27 mouse cellular contexts compared by ENCODE assay signal in the genomic region with DNA sequence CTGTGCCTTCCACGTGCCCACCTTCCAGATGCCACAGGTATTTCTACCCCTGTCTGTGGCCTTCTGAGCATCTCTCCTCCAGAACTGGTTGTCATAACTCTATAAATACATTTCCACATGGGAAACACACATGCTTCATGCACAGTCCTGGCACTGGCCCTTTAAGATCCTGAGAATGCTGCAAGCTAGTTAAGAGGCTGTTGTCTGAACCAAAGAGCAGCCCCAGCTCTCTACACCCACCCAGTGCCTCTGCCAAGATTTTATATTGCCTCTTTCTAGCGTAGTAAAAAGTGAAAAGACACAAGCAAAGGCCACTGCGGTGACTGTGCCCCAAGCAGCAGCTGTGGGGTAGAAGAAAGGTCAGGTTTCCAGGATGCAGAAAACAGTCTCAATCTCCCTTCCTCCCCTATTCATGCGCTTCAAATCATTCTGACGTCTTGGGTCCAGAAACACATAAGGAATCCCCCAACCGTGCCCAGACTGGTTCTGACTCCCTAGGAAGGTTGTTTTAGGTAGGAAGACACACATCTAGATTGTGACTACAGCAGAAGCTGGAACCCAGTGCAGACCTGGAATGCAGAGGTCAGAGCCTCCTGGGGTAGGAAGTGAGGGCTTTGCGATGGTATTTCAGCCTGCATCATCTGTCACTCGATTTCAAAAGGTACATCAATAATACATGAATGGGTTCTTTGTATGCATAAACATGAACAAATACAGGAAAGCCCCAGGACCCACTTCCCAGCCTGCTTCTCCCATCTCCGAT. TPM values are rescaled to one million over a fixed set of nuclear protein-coding genes. Genes with fewer than 3 reads are reported as not detected.
DNase-seq lines count a peak whose midpoint lies in the region; ATAC-seq and TF ChIP-seq lines count a peak whose summit lies in the region.
"Had no signal": no experiment of that assay in that cellular context is flagged by ENCODE, and none has a peak within 500 bp of the region (broad histone marks: within the 10 kb centered on the region; RNA-seq: fewer than 3 reads in every experiment).

No protein-coding gene starts in this region.

- no peaks in the 10 kb centered on the region for H3K27me3 ChIP-seq in forebrain, embryonic 16.5 days (replicated peaks; ENCODE audit: control insufficient read depth, insufficient read depth, low read length)
- H3K27me3 ChIP-seq in forebrain, embryonic 15.5 days: no peaks in the 10 kb centered on the region
- H3K27me3 ChIP-seq in kidney, postnatal 0 days (ENCODE audit: insufficient read depth, low read length): no peaks in the 10 kb centered on the region
- no peaks in the 10 kb centered on the region; the same call in 1 of the 2 replicates for H3K27me3 ChIP-seq in kidney, adult 2 months (replicated peaks; ENCODE audit: control insufficient read depth, insufficient read depth, low read length)
- no peaks in the 10 kb centered on the region for H3K27me3 ChIP-seq in neural tube, embryonic 11.5 days (ENCODE audit: control insufficient read depth, insufficient read depth, low read length)
- no peaks in the 10 kb centered on the region for H3K27me3 ChIP-seq in embryonic facial prominence, embryonic 10.5 days (replicated peaks; ENCODE audit: low read depth, poor library complexity, severe bottlenecking)
- H3K27me3 ChIP-seq: embryonic facial prominence, embryonic 12.5 days; heart, embryonic 15.5 days; limb, embryonic 15.5 days; liver, embryonic 15.5 days; midbrain, embryonic 15.5 days had no signal

- no peak overlapping the region for H3K4me3 ChIP-seq in forebrain, embryonic 16.5 days (replicated peaks; ENCODE audit: low read length)
- no peak overlapping the region for H3K4me3 ChIP-seq in forebrain, embryonic 15.5 days
- no peak overlapping the region for H3K4me3 ChIP-seq in kidney, postnatal 0 days (replicated peaks; ENCODE audit: low read depth, low read length)
- H3K4me3 ChIP-seq in kidney, adult 2 months (ENCODE audit: insufficient read depth, low read depth, low read length): no peak overlapping the region
- H3K4me3 ChIP-seq in neural tube, embryonic 11.5 days (ENCODE audit: low read depth, low read length): no peak overlapping the region
- H3K4me3 ChIP-seq in embryonic facial prominence, embryonic 10.5 days: no peak overlapping the region
- H3K4me3 ChIP-seq: embryonic facial prominence, embryonic 12.5 days; heart, adult 2 months; heart, embryonic 15.5 days; limb, embryonic 15.5 days; liver, embryonic 15.5 days; midbrain, embryonic 15.5 days had no signal

- H3K27ac ChIP-seq in forebrain, embryonic 16.5 days (ENCODE audit: low read length): no peak overlapping the region
- H3K27ac ChIP-seq in forebrain, embryonic 15.5 days (replicated peaks): no peak overlapping the region
- H3K27ac ChIP-seq in kidney, postnatal 0 days: no peak overlapping the region
- H3K27ac ChIP-seq in kidney, adult 2 months (ENCODE audit: insufficient read depth, low read depth, low read length): no peak overlapping the region
- H3K27ac ChIP-seq in neural tube, embryonic 11.5 days (ENCODE audit: low read depth, low read length): no peak overlapping the region
- no peak overlapping the region for H3K27ac ChIP-seq in embryonic facial prominence, embryonic 10.5 days (replicated peaks)
- H3K27ac ChIP-seq: embryonic facial prominence, embryonic 12.5 days; heart, adult 2 months; heart, embryonic 15.5 days; limb, embryonic 15.5 days; liver, embryonic 15.5 days; midbrain, embryonic 15.5 days had no signal

- no peak for TF ChIP-seq POLR2A in kidney, adult 2 months (IDR thresholded peaks at IDR 0.05; ENCODE audit: low read depth, low read length)
- TF ChIP-seq POLR2A in brain, embryonic 14.5 days (IDR thresholded peaks at IDR 0.05; ENCODE audit: borderline replicate concordance, extremely low read depth, insufficient read depth, insufficient read length, poor library complexity, severe bottlenecking): no peak

- no peak for ATAC-seq in forebrain, embryonic 16.5 days
- ATAC-seq in forebrain, embryonic 15.5 days (replicated peaks): no peak
- no peak for ATAC-seq in kidney, postnatal 0 days (replicated peaks; ENCODE audit: low FRiP score, low read depth)
- no peak; the same call in 1 of the 2 replicates for ATAC-seq in neural tube, embryonic 11.5 days (ENCODE audit: insufficient read depth, low FRiP score, low TSS enrichment)
- no peak for ATAC-seq in erythroblast, adult 5-6 weeks (replicated peaks; ENCODE audit: low FRiP score, poor library complexity, severe bottlenecking)
- ATAC-seq: midbrain, embryonic 15.5 days had no signal

- H3K4me1 ChIP-seq in forebrain, embryonic 16.5 days (replicated peaks; ENCODE audit: control insufficient read depth, insufficient read depth, low read length): peaks cover 7% of the 10 kb centered on the region
- H3K4me1 ChIP-seq in forebrain, embryonic 15.5 days: peaks cover 8% of the 10 kb centered on the region
- no peaks in the 10 kb centered on the region for H3K4me1 ChIP-seq in kidney, postnatal 0 days (replicated peaks; ENCODE audit: insufficient read depth, low read length)
- H3K4me1 ChIP-seq in kidney, adult 2 months (ENCODE audit: control insufficient read depth, insufficient read depth, low read length): no peaks in the 10 kb centered on the region
- H3K4me1 ChIP-seq in neural tube, embryonic 11.5 days (ENCODE audit: control insufficient read depth, insufficient read depth, low read length): peaks cover 6% of the 10 kb centered on the region
- H3K4me1 ChIP-seq in embryonic facial prominence, embryonic 10.5 days: peaks cover 18% of the 10 kb centered on the region
- H3K4me1 ChIP-seq: heart, embryonic 15.5 days; liver, embryonic 15.5 days had no signal

- no peak for TF ChIP-seq CTCF in kidney, postnatal 0 days (IDR thresholded peaks at IDR 0.05; ENCODE audit: low read depth)
- TF ChIP-seq CTCF in kidney, adult 2 months (conservative IDR thresholded peaks at IDR 0.05; ENCODE audit: insufficient read depth, insufficient read length, low read depth, low read length): no peak
- no peak for TF ChIP-seq CTCF in brain, embryonic 14.5 days (IDR thresholded peaks at IDR 0.05; ENCODE audit: borderline replicate concordance, extremely low read depth, insufficient read depth, insufficient read length)

- 25% methylated on average over 9 of the region's 9 CpGs for WGBS in forebrain, embryonic 16.5 days
- whole genome bisulfite sequencing in forebrain, embryonic 15.5 days: 24% methylated on average over 9 of the region's 9 CpGs
- 21% methylated on average over 9 of the region's 9 CpGs for WGBS in kidney, postnatal 0 days
- 20% methylated on average over 9 of the region's 9 CpGs for WGBS in kidney, adult 2 months
- WGBS in neural tube, embryonic 11.5 days: 24% methylated on average over 9 of the region's 9 CpGs
- 56% methylated on average over 9 of the region's 9 CpGs for WGBS in embryonic facial prominence, embryonic 10.5 days

- H3K9ac ChIP-seq in forebrain, embryonic 16.5 days (replicated peaks; ENCODE audit: low read depth, low read length): peak overlapping the region; percentile 25; the same call in 1 of the 2 replicates
- H3K9ac ChIP-seq in forebrain, embryonic 15.5 days (replicated peaks): no peak overlapping the region
- no peak overlapping the region for H3K9ac ChIP-seq in kidney, postnatal 0 days (ENCODE audit: low read depth, low read length)
- no peak overlapping the region for H3K9ac ChIP-seq in neural tube, embryonic 11.5 days (ENCODE audit: low read length)
- H3K9ac ChIP-seq: embryonic facial prominence, embryonic 12.5 days; heart, embryonic 15.5 days; limb, embryonic 15.5 days; liver, embryonic 15.5 days; midbrain, embryonic 15.5 days had no signal

- H3K36me3 ChIP-seq in forebrain, embryonic 16.5 days (ENCODE audit: control insufficient read depth, insufficient read depth): no peaks in the 10 kb centered on the region
- no peaks in the 10 kb centered on the region for H3K36me3 ChIP-seq in forebrain, embryonic 15.5 days
- no peaks in the 10 kb centered on the region for H3K36me3 ChIP-seq in kidney, postnatal 0 days (ENCODE audit: insufficient read depth, low read length)
- H3K36me3 ChIP-seq in kidney, adult 2 months (ENCODE audit: control insufficient read depth, insufficient read depth, low read length): no peaks in the 10 kb centered on the region
- H3K36me3 ChIP-seq in neural tube, embryonic 11.5 days (ENCODE audit: control insufficient read depth, insufficient read depth, low read length): no peaks in the 10 kb centered on the region
- no peaks in the 10 kb centered on the region for H3K36me3 ChIP-seq in embryonic facial prominence, embryonic 10.5 days (replicated peaks)
- H3K36me3 ChIP-seq: embryonic facial prominence, embryonic 12.5 days; G1E; heart, embryonic 15.5 days; limb, embryonic 15.5 days; liver, embryonic 15.5 days; midbrain, embryonic 15.5 days had no signal

- no peaks in the 10 kb centered on the region for H3K9me3 ChIP-seq in forebrain, embryonic 16.5 days (ENCODE audit: control insufficient read depth, low read length)
- no peaks in the 10 kb centered on the region for H3K9me3 ChIP-seq in forebrain, embryonic 15.5 days
- H3K9me3 ChIP-seq in kidney, postnatal 0 days (replicated peaks; ENCODE audit: low read length): no peaks in the 10 kb centered on the region
- H3K9me3 ChIP-seq in neural tube, embryonic 11.5 days (ENCODE audit: control insufficient read depth, low read length): no peaks in the 10 kb centered on the region
- H3K9me3 ChIP-seq in embryonic facial prominence, embryonic 10.5 days: no peaks in the 10 kb centered on the region
- H3K9me3 ChIP-seq: embryonic facial prominence, embryonic 12.5 days; heart, embryonic 15.5 days; limb, embryonic 15.5 days; liver, embryonic 15.5 days; midbrain, embryonic 15.5 days had no signal

- no peak overlapping the region for H3K4me2 ChIP-seq in forebrain, embryonic 16.5 days (ENCODE audit: low read length)
- H3K4me2 ChIP-seq in forebrain, embryonic 15.5 days (replicated peaks): no peak overlapping the region
- no peak overlapping the region for H3K4me2 ChIP-seq in kidney, postnatal 0 days (ENCODE audit: low read length)
- no peak overlapping the region for H3K4me2 ChIP-seq in neural tube, embryonic 11.5 days (ENCODE audit: low read depth)
- H3K4me2 ChIP-seq: embryonic facial prominence, embryonic 12.5 days; heart, embryonic 15.5 days; limb, embryonic 15.5 days; liver, embryonic 15.5 days; midbrain, embryonic 15.5 days had no signal

- peak; percentile 60 for DNase-seq in kidney, postnatal 0 days (ENCODE audit: low spot score)
- no peak for DNase-seq in kidney, adult 2 months
- DNase-seq in brain, embryonic 14.5 days (ENCODE audit: low read depth): peak; percentile 45
- peak; percentile 17 for DNase-seq in neural tube, embryonic 11.5 days (ENCODE audit: low spot score)
- no peak for DNase-seq in embryonic facial prominence, embryonic 10.5 days (ENCODE audit: low spot score)
- DNase-seq: adrenal gland, postnatal 14 days; cerebellum, adult 11-12 months; cerebellum, postnatal 14 days; gastrocnemius, postnatal 25 days; heart, adult 2 months; heart, postnatal 4 days; lung, postnatal 10 days; right cerebral cortex, postnatal 25 days; thymus, adult 2 months had no signal

RNA-seq across cellular contexts. Expression of gene Gpr26, which starts 38.8 kb away (rescaled TPM):
- 2.2 and 3.1 TPM in 2 replicates for polyA plus RNA-seq in forebrain, embryonic 16.5 days (2015; fragmentation: Nextera tagmentation; extraction: Ambion mirVana)
- polyA plus RNA-seq in forebrain, embryonic 15.5 days (2015; fragmentation: Nextera tagmentation; extraction: Ambion mirVana): 2.3 and 2.6 TPM in 2 replicates
- not detected in 2 replicates for polyA plus RNA-seq in kidney, postnatal 0 days (2015; fragmentation: Nextera tagmentation; extraction: Ambion mirVana)
- not detected in 2 replicates for polyA plus RNA-seq in kidney, adult 2 months (2012; rRNA removed)
- polyA plus RNA-seq in brain, embryonic 14.5 days (2012; rRNA removed): 11.4 and 12.0 TPM in 2 replicates
- 0.16 and 0.25 TPM in 2 replicates for polyA plus RNA-seq in neural tube, embryonic 11.5 days (2014; fragmentation: Nextera tagmentation; extraction: Ambion mirVana)
- total RNA-seq in erythroblast, adult 5-6 weeks (2015; ENCODE audit: low replicate concordance): not detected in 2 replicates
- 0.09 TPM in 1 of 2 replicates, not detected in the other for total RNA-seq in erythroblast, adult 5-6 weeks (2017; ENCODE audit: low replicate concordance)
- polyA plus RNA-seq in embryonic facial prominence, embryonic 10.5 days (2016; fragmentation: Nextera tagmentation; extraction: Ambion mirVana): not detected in 2 replicates
- total RNA-seq: adrenal gland, postnatal 14 days; gastrocnemius, postnatal 25 days; heart, adult 2 months; heart, postnatal 4 days; megakaryocyte progenitor cell, adult 5-6 weeks had no signal
- polyA plus RNA-seq: G1E; heart, adult 2 months; heart, embryonic 15.5 days; intestine, embryonic 14.5 days; kidney, embryonic 14.5 days; limb, embryonic 15.5 days; liver, embryonic 15.5 days; stomach, embryonic 16.5 days had no signal

Comparison
In these comparisons a context has a peak if more than half of its experiments do, and no peak if none do; other contexts are left out.
1. DNase-seq: peak in kidney, postnatal 0 days (single experiment), brain, embryonic 14.5 days (single experiment) and neural tube, embryonic 11.5 days (single experiment); none in kidney, adult 2 months (single experiment) and embryonic facial prominence, embryonic 10.5 days (single experiment).